Mouse (Mus musculus): ENCODE data around the gene Whrn. TPM values are rescaled to one million over a fixed set of nuclear protein-coding genes. Genes with fewer than 3 reads are reported as not detected.
A peak's percentile ranks its signal among the peaks of the same experiment; 100 is the strongest.

Whrn gene
- polyA plus RNA-seq, 1 experiment = 6.4 TPM

DNA sequence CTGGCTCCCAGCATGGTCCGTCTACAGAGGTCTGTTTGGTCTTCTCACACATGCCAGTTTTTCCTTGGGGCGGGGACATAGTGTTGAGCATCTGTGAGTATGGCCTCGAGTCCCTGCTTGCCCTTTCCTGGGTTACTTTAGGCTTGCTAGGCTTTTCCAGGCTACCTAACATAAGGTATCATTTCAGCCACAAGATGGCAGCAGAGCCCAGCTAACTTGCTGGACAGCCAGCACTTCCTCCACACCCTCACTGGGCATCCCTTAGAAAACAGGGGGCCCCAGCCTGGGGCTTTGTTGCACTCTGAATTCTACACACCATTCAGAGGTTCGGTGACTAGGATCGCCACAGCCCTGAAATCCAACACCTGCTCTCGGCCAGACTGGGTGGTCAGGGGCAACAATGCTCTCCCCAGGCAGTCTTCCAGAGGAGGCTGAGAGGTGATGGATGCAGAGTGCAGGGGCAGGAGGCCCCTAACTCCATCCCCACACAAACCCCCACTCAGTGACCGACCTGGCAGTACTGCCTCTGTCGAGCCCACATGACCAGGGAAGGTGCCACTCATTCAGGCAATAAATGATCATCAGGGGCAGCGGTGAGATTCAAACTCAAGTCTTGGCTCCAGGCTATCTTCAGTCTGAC, 78.4 kb downstream of the Whrn start:
- 23% methylated on average over 9 of the region's 9 CpGs for WGBS
- Histone ChIP-seq H3K4me1 (ENCODE audit: control insufficient read depth, insufficient read depth, low read length) (no peaks in the 10 kb centered on the region), H3K4me3 (replicated peaks; ENCODE audit: extremely low read depth, low read depth, low read length) (no peak overlapping the region)
- TF ChIP-seq CTCF (IDR thresholded peaks at IDR 0.05; ENCODE audit: insufficient read depth, low read length) = peak; percentile 69
- TF ChIP-seq POLR2A (IDR thresholded peaks at IDR 0.05; ENCODE audit: borderline replicate concordance, extremely low read depth, low read depth, low read length) = no peak
- DNase-seq = peak; percentile 69

GRCm38 (mm10) chr4:63414951-63415350, 80.8 kb downstream of the Whrn start:
- no peak for TF ChIP-seq CTCF (IDR thresholded peaks at IDR 0.05; ENCODE audit: insufficient read depth, low read length)
- no peak for TF ChIP-seq POLR2A (IDR thresholded peaks at IDR 0.05; ENCODE audit: borderline replicate concordance, extremely low read depth, low read depth, low read length)
- DNase-seq = no peak
- no peak overlapping the region for H3K4me3 ChIP-seq (replicated peaks; ENCODE audit: extremely low read depth, low read depth, low read length)
- H3K4me1 ChIP-seq (ENCODE audit: control insufficient read depth, insufficient read depth, low read length) = no peaks in the 10 kb centered on the region
- WGBS = 49% methylated on average over 5 of the region's 5 CpGs

DNA sequence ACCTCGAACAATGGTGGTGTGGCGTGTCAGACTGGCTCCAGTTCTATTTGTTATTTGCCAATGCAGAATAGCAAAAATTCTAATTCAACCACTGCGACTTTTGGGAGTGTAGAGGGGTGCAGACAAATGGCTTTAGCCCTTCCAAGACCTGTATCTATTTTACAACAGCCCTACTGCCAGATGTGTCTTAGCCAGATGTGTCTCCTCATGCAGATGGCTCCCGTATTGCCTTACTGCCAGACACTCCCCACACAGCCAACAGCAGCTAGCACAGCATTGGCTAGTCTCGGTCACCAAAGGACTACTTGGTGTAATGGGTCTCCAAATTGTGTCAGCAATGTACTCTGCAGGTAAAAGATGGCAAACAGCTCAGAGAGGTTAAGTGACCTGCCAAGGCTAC, 84.6 kb downstream of the Whrn start:
- no peak for DNase-seq
- 62% methylated on average over 5 of the region's 5 CpGs for WGBS
- Histone ChIP-seq H3K4me3 (replicated peaks; ENCODE audit: extremely low read depth, low read depth, low read length) (no peak overlapping the region), H3K4me1 (ENCODE audit: control insufficient read depth, insufficient read depth, low read length) (0 out of 2 replicates have a peak, but pooled peaks cover 3% of the 10 kb centered on the region)
- TF ChIP-seq POLR2A (IDR thresholded peaks at IDR 0.05; ENCODE audit: borderline replicate concordance, extremely low read depth, low read depth, low read length) (no peak), CTCF (IDR thresholded peaks at IDR 0.05; ENCODE audit: insufficient read depth, low read length) (no peak)

DNA sequence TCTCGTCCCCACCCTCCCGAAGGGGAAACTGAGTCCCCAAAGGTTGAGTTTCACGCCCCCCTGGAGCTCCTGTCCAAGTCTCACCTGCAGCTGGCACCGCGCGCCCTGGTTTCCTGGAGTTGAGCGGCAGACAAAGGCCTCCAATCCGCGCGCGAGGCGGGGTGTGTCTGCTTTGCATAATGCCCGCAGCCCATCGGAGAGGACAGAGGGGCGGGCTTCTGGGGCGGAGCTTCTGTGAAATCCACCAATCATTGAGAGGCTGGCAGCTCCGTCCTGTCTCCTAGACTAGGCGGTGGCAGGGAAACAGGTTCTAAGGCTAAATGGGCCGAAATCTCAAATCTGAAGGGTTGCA, 85.2 kb downstream of the Whrn start:
- DNase-seq = peak; percentile 91
- TF ChIP-seq POLR2A (IDR thresholded peaks at IDR 0.05; ENCODE audit: borderline replicate concordance, extremely low read depth, low read depth, low read length) = no peak
- TF ChIP-seq CTCF (IDR thresholded peaks at IDR 0.05; ENCODE audit: insufficient read depth, low read length) = no peak
- Histone ChIP-seq H3K4me3 (replicated peaks; ENCODE audit: extremely low read depth, low read depth, low read length) (peak overlapping the region; percentile 67), H3K4me1 (ENCODE audit: control insufficient read depth, insufficient read depth, low read length) (0 out of 2 replicates have a peak, but pooled peaks cover 3% of the 10 kb centered on the region)
- WGBS = under 1% methylated on average over 19 of the region's 19 CpGs

DNA sequence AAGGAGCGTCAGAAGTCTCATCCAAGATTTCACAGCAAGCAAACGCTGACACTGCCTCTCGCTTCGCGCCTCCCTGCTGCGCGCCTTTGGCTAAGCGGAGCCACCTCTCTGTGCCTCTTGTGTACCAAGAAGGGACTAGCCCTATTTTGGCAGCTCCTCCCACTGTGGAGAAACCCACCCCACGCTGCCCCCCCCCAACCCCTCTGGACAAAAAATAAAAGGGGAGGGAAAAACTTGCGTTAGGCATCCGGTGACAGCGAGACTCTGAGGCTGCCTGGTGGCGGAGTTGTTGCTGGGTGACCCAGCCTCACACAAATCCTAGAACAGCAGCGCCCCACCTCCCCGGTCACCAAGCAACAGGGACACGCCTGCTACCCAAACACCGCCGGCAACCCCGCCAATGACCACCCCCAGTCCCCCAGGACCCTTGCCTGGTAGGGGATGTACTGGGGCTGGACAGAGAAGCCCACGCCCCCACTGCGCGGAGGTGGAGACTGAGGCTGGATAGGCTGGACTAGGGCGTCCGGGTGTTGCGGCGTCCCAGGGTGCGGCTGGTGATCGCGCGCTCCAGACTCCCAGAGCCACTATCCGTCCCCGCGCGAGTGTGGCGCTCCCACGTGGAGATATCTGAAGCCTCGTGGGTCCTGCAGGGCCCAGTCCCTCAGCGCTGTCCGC, 85.7 kb downstream of the Whrn start:
- H3K4me1 ChIP-seq (ENCODE audit: control insufficient read depth, insufficient read depth, low read length) = 0 out of 2 replicates have a peak, but pooled peaks cover 3% of the 10 kb centered on the region
- peak overlapping the region; percentile 67 for H3K4me3 ChIP-seq (replicated peaks; ENCODE audit: extremely low read depth, low read depth, low read length)
- DNase-seq = peak; percentile 33
- TF ChIP-seq CTCF (IDR thresholded peaks at IDR 0.05; ENCODE audit: insufficient read depth, low read length) (no peak), POLR2A (IDR thresholded peaks at IDR 0.05; ENCODE audit: borderline replicate concordance, extremely low read depth, low read depth, low read length) (peak; percentile 73; the same call in 1 of the 2 replicates)
- WGBS = under 1% methylated on average over 39 of the region's 39 CpGs

DNA sequence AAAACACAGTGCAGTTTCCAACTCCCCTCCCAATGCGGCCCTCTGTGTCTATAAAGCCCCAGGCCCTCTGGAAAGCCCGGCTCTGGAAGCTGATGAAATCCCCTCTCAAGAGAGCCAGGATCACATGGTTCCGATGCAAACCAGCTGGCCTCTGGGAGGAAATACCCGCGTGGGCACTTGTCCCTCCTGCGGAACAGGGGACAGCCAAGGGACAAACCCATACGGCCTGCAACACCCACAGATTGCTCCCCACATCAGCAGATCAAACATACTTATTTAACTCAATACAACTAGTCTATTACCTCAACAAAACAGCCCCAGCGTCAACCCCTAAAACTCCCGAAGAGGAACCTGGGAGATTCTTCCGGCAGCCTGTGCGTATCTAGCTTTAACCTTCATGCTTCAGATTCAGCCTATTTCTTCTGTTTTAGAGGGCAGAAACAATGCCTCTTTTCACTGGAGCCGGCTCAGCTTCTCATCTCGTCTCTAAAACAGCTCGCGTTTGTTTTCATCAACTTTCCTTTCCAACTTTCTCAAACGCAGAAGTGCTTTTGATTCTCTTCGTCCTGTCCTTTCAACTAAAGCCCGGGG, 86.4 kb downstream of the Whrn start:
- under 1% methylated on average over 18 of the region's 18 CpGs for WGBS
- Histone ChIP-seq H3K4me3 (replicated peaks; ENCODE audit: extremely low read depth, low read depth, low read length) (peak overlapping the region; percentile 67), H3K4me1 (ENCODE audit: control insufficient read depth, insufficient read depth, low read length) (0 out of 2 replicates have a peak, but pooled peaks cover 3% of the 10 kb centered on the region)
- peak; percentile 43 for DNase-seq
- TF ChIP-seq CTCF (IDR thresholded peaks at IDR 0.05; ENCODE audit: insufficient read depth, low read length) = no peak
- peak; percentile 39; the same call in 1 of the 2 replicates for TF ChIP-seq POLR2A (IDR thresholded peaks at IDR 0.05; ENCODE audit: borderline replicate concordance, extremely low read depth, low read depth, low read length)

DNA sequence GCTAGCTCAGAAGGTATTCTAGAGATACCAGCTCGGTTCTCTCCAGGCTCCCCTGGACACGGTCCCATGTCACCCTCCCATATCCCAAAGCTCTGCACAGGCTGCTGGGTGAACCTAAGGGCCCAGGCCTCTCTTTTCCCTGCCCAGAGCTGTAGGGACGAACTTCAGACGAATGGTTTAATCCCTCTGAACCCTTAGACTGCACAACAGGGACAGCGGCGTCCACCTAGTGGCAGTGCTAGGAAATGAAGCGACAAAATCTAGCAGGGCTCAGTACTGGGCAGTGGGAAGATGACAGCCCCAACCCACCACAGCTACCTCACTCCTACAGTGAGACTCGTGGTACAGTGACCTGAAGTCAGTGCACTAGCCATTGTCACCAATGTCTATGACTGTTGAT, 87.1 kb downstream of the Whrn start:
- peak overlapping the region; percentile 28 for H3K4me3 ChIP-seq (replicated peaks; ENCODE audit: extremely low read depth, low read depth, low read length)
- TF ChIP-seq CTCF (IDR thresholded peaks at IDR 0.05; ENCODE audit: insufficient read depth, low read length) (peak; percentile 86), POLR2A (IDR thresholded peaks at IDR 0.05; ENCODE audit: borderline replicate concordance, extremely low read depth, low read depth, low read length) (no peak)
- WGBS = 10% methylated on average over 8 of the region's 8 CpGs
- H3K4me1 ChIP-seq (ENCODE audit: control insufficient read depth, insufficient read depth, low read length) = peaks cover 8% of the 10 kb centered on the region
- DNase-seq = peak; percentile 54

DNA sequence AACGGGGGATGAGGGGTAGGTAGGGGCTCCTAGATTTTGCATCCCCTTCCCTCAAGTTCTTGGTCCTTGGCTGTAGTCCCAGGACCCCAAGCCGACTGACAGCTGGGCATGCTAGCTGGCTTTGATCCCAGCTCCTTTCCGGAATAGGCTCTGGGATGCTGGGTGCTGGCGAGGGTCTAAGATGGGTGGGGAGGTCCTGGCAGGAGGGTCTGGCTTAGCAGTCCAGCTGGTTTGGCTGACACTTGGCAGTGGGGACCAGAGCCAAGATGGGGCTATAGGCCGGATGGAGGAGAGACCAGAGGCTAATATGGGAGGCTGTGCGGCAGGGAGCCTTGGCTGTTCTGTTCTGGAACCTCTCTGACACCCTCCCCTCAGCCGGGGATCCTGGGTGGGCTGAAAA, 87.5 kb downstream of the Whrn start:
- TF ChIP-seq CTCF (IDR thresholded peaks at IDR 0.05; ENCODE audit: insufficient read depth, low read length) (no peak), POLR2A (IDR thresholded peaks at IDR 0.05; ENCODE audit: borderline replicate concordance, extremely low read depth, low read depth, low read length) (no peak)
- Histone ChIP-seq H3K4me1 (ENCODE audit: control insufficient read depth, insufficient read depth, low read length) (peaks cover 11% of the 10 kb centered on the region), H3K4me3 (replicated peaks; ENCODE audit: extremely low read depth, low read depth, low read length) (no peak overlapping the region)
- no peak for DNase-seq
- WGBS = 34% methylated on average over 7 of the region's 7 CpGs

GRCm38 (mm10) chr4:63405683-63406082, 90.1 kb downstream of the Whrn start:
- 56% methylated on average over 4 of the region's 4 CpGs for WGBS
- DNase-seq = no peak

More at GRCm38 (mm10) chr4:63405683-63406082, 90.1 kb downstream of the Whrn start:
- Histone ChIP-seq H3K4me1 (ENCODE audit: control insufficient read depth, insufficient read depth, low read length) (peaks cover 11% of the 10 kb centered on the region), H3K4me3 (replicated peaks; ENCODE audit: extremely low read depth, low read depth, low read length) (no peak overlapping the region)
- TF ChIP-seq POLR2A (IDR thresholded peaks at IDR 0.05; ENCODE audit: borderline replicate concordance, extremely low read depth, low read depth, low read length) (no peak), CTCF (IDR thresholded peaks at IDR 0.05; ENCODE audit: insufficient read depth, low read length) (no peak)
